Mouse (Mus musculus): ENCODE results near the gene Ceacam3.
"Not testable (repeated sequence)": the region's sequence is repeated elsewhere in the genome, so short reads cannot be mapped to it uniquely, and the experiment has no call there.

Gene Ceacam3

GRCm38 (mm10) chr7:17149931-17150330 is at the start of gene Ceacam3:
TSS of gene Ceacam3 (plus strand) at chr7:17150282.
- no peak for DNase-seq (ENCODE audit: low spot score)

- not testable (repeated sequence) for DNase-seq (ENCODE audit: low spot score)
Measured at GRCm38 (mm10) chr7:17101631-17102030, 48.5 kb upstream of the Ceacam3 start.

- no peak for DNase-seq (ENCODE audit: low spot score)
Measured at GRCm38 (mm10) chr7:17135307-17135706, 14.8 kb upstream of the Ceacam3 start.

- peak; percentile 26 for DNase-seq (ENCODE audit: low spot score)
Measured at GRCm38 (mm10) chr7:17155634-17156033, 5.6 kb downstream of the Ceacam3 start.

GRCm38 (mm10) chr7:17156885-17157677 is 7.0 kb downstream of the Ceacam3 start:
- no peak for DNase-seq (ENCODE audit: low spot score)

GRCm38 (mm10) chr7:17159011-17159410 is 8.9 kb downstream of the Ceacam3 start:
- DNase-seq (ENCODE audit: low spot score): no peak

- DNase-seq (ENCODE audit: low spot score): no peak
Measured at GRCm38 (mm10) chr7:17171827-17172226, 21.7 kb downstream of the Ceacam3 start.

- DNase-seq (ENCODE audit: low spot score): no peak
Measured at GRCm38 (mm10) chr7:17203177-17203576, 53.1 kb downstream of the Ceacam3 start, which contains the start of gene Psg29. TSS of gene Psg29 (plus strand) at chr7:17203477.

- DNase-seq (ENCODE audit: low spot score): no peak
Measured at GRCm38 (mm10) chr7:17205530-17206184, 55.6 kb downstream of the Ceacam3 start.
